Mouse (Mus musculus) gonadal fat pad, adult 2 months (tissue): Measurements from ENCODE around the gene Hist4h4. TPM values are rescaled to one million over a fixed set of nuclear protein-coding genes. Genes with fewer than 3 reads are reported as not detected.

Experiments used
- DNase-seq: peaks from one replicate; pipeline ENCODE4 v3.0.0-alpha.2; 2012; ENCODE audit warnings: low read depth
- polyA plus RNA-seq: library from polyadenylated mRNA; depleted of rRNA; stranded (reverse); fragments of >200 nt; gene quantifications from 2 replicates; pipeline ENCODE4 v1.2.3, GENCODE M21; 2012; rRNA removed

Gene Hist4h4
- polyA plus RNA-seq, 1 experiment = 0.97 TPM

GRCm38 (mm10) chr6:136782761-136783160 is 21.5 kb downstream of the Hist4h4 start:
- no peak for DNase-seq

GRCm38 (mm10) chr6:136782146-136782545 is 22.1 kb downstream of the Hist4h4 start:
- no peak for DNase-seq

GRCm38 (mm10) chr6:136781377-136781986 is 22.7 kb downstream of the Hist4h4 start, which contains the start of gene Gucy2c:
Gucy2c (minus strand) TSS chr6:136781765.
- no peak for DNase-seq

- DNase-seq = no peak
These were observed 27.8 kb downstream of the Hist4h4 start for GRCm38 (mm10) chr6:136776392-136776791.

- DNase-seq = no peak
These were observed 34.4 kb downstream of the Hist4h4 start for GRCm38 (mm10) chr6:136769859-136770258.

- no peak for DNase-seq
These were observed 35.1 kb downstream of the Hist4h4 start for GRCm38 (mm10) chr6:136769143-136769542.

- no peak for DNase-seq
These were observed 40.3 kb downstream of the Hist4h4 start for GRCm38 (mm10) chr6:136763912-136764311.

Other genes with a start within 250 kb of the Hist4h4 start
- 21.5 and 35.8 TPM in 2 replicates for gene Plbd1, start 142.5 kb downstream of the Hist4h4 start, polyA plus RNA-seq
- gene Gucy2c, start 22.6 kb downstream of the Hist4h4 start, polyA plus RNA-seq = 0.04 and 0.09 TPM in 2 replicates
- gene H2afj, start 3.8 kb upstream of the Hist4h4 start, polyA plus RNA-seq = 224 and 310 TPM in 2 replicates
- 0.86 and 2.3 TPM in 2 replicates for gene BC049715, start 23.2 kb upstream of the Hist4h4 start, polyA plus RNA-seq
- gene Wbp11, start 23.8 kb upstream of the Hist4h4 start, polyA plus RNA-seq = 25.2 and 34.8 TPM in 2 replicates
- gene Smco3, start 31.0 kb upstream of the Hist4h4 start, polyA plus RNA-seq = 0.08 and 0.12 TPM in 2 replicates
- gene Art4, start 53.3 kb upstream of the Hist4h4 start, polyA plus RNA-seq = 10.3 and 12.8 TPM in 2 replicates
- gene Mgp, start 71.4 kb upstream of the Hist4h4 start, polyA plus RNA-seq = 1,037 and 1,559 TPM in 2 replicates
- gene Erp27, start 117.8 kb upstream of the Hist4h4 start, polyA plus RNA-seq = 0.08 TPM in 2 replicates
- 0.30 and 23.6 TPM in 2 replicates for gene Pde6h, start 119.4 kb upstream of the Hist4h4 start, polyA plus RNA-seq
- 46.4 and 53.8 TPM in 2 replicates for gene Arhgdib, start 137.5 kb upstream of the Hist4h4 start, polyA plus RNA-seq